Mouse (Mus musculus): ENCODE measurements around the gene Mylk4.
A peak's percentile ranks its signal among the peaks of the same experiment; 100 is the strongest.

Gene Mylk4

GRCm38 (mm10) chr13:32783816-32784215 lies at the start of gene Mylk4:
TSS of gene Mylk4 (minus strand) at chr13:32783954.
- DNase-seq: no peak

- peak; percentile 40 to 44 for DNase-seq
Observed at GRCm38 (mm10) chr13:32833237-32833636, 49.5 kb upstream of the Mylk4 start.

- DNase-seq: peak; percentile 40
Observed at GRCm38 (mm10) chr13:32832776-32833175, 49.0 kb upstream of the Mylk4 start.

- peak; percentile 81 to 88 for DNase-seq
Observed at GRCm38 (mm10) chr13:32831505-32832273, 47.9 kb upstream of the Mylk4 start.

GRCm38 (mm10) chr13:32828886-32829285 lies 45.1 kb upstream of the Mylk4 start:
- no peak for DNase-seq

- DNase-seq: peak; percentile 92
Observed at GRCm38 (mm10) chr13:32827951-32828350, 44.2 kb upstream of the Mylk4 start.

- DNase-seq: no peak
Observed at GRCm38 (mm10) chr13:32827111-32827822, 43.5 kb upstream of the Mylk4 start.

GRCm38 (mm10) chr13:32825546-32825945 lies 41.8 kb upstream of the Mylk4 start:
- DNase-seq: no peak

- no peak for DNase-seq
Observed at GRCm38 (mm10) chr13:32824377-32825330, 40.9 kb upstream of the Mylk4 start.

- no peak for DNase-seq
Observed at GRCm38 (mm10) chr13:32823126-32823525, 39.4 kb upstream of the Mylk4 start.

- no peak for DNase-seq
Observed at GRCm38 (mm10) chr13:32821671-32822070, 37.9 kb upstream of the Mylk4 start.

- no peak for DNase-seq
Observed at GRCm38 (mm10) chr13:32819926-32820325, 36.2 kb upstream of the Mylk4 start.

GRCm38 (mm10) chr13:32819241-32819640 lies 35.5 kb upstream of the Mylk4 start:
- no peak for DNase-seq

- no peak for DNase-seq
Observed at GRCm38 (mm10) chr13:32807624-32808023, 23.9 kb upstream of the Mylk4 start.

GRCm38 (mm10) chr13:32806820-32807219 lies 23.1 kb upstream of the Mylk4 start:
- DNase-seq: no peak

GRCm38 (mm10) chr13:32803701-32804345 lies 20.1 kb upstream of the Mylk4 start:
- no peak for DNase-seq

- DNase-seq: peak; percentile 30 to 43
Observed at GRCm38 (mm10) chr13:32802259-32803081, 18.7 kb upstream of the Mylk4 start, which contains the start of gene D930007J09Rik. TSS of gene D930007J09Rik (minus strand) at chr13:32802849.

- peak; percentile 90 to 91 for DNase-seq
Observed at GRCm38 (mm10) chr13:32801693-32802221, 18.0 kb upstream of the Mylk4 start, which contains the start of gene Wrnip1. TSS of gene Wrnip1 (plus strand) at chr13:32802038.

GRCm38 (mm10) chr13:32800859-32801258 lies 17.1 kb upstream of the Mylk4 start:
- peak; percentile 69 to 77 for DNase-seq

GRCm38 (mm10) chr13:32799131-32799530 lies 15.4 kb upstream of the Mylk4 start:
- no peak for DNase-seq

- no peak for DNase-seq
Observed at GRCm38 (mm10) chr13:32797085-32797484, 13.3 kb upstream of the Mylk4 start.
